Mouse (Mus musculus): Measurements from ENCODE around the gene Usp2.

The Usp2 gene

GRCm38 (mm10) chr9:44144023-44144717 is 77.3 kb downstream of the Usp2 start:
- no peak for DNase-seq (ENCODE audit: low read depth in 2 of 2, low spot score in 2 of 2)

- no peak for DNase-seq (ENCODE audit: low read depth in 2 of 2, low spot score in 2 of 2)
These were observed 77.9 kb downstream of the Usp2 start for GRCm38 (mm10) chr9:44144718-44145060.
